Mouse (Mus musculus): Measurements from ENCODE around the gene Alkbh2. TPM values are rescaled to one million over a fixed set of nuclear protein-coding genes. Genes with fewer than 3 reads are reported as not detected.
A peak's percentile ranks its signal among the peaks of the same experiment; 100 is the strongest.

Alkbh2 gene
- total RNA-seq (2017), result 1.6 to 12.8 TPM (median 8.9 TPM) in 3 replicates

GRCm38 (mm10) chr5:114127374-114128349, at the start of gene Alkbh2:
Alkbh2 (minus strand) TSS chr5:114128218.
- 0 out of 2 replicates have a peak, but pooled peaks have one; percentile 38 for ATAC-seq (replicated peaks; ENCODE audit: insufficient number of reproducible peaks, low FRiP score, low TSS enrichment, poor library complexity, severe bottlenecking)

- ATAC-seq (replicated peaks; ENCODE audit: insufficient number of reproducible peaks, low FRiP score, low TSS enrichment, poor library complexity, severe bottlenecking), result no peak
Observed at GRCm38 (mm10) chr5:114176548-114177400, 48.8 kb upstream of the Alkbh2 start.

- peak; percentile 84 for ATAC-seq (replicated peaks; ENCODE audit: insufficient number of reproducible peaks, low FRiP score, low TSS enrichment, poor library complexity, severe bottlenecking)
Observed at GRCm38 (mm10) chr5:114175596-114176171, 47.7 kb upstream of the Alkbh2 start.

GRCm38 (mm10) chr5:114174639-114175038, 46.6 kb upstream of the Alkbh2 start:
- no peak for ATAC-seq (replicated peaks; ENCODE audit: insufficient number of reproducible peaks, low FRiP score, low TSS enrichment, poor library complexity, severe bottlenecking)

GRCm38 (mm10) chr5:114173877-114174581, 46.0 kb upstream of the Alkbh2 start:
- no peak for ATAC-seq (replicated peaks; ENCODE audit: insufficient number of reproducible peaks, low FRiP score, low TSS enrichment, poor library complexity, severe bottlenecking)

GRCm38 (mm10) chr5:114173458-114173857, 45.4 kb upstream of the Alkbh2 start:
- ATAC-seq (replicated peaks; ENCODE audit: insufficient number of reproducible peaks, low FRiP score, low TSS enrichment, poor library complexity, severe bottlenecking), result no peak

- no peak for ATAC-seq (replicated peaks; ENCODE audit: insufficient number of reproducible peaks, low FRiP score, low TSS enrichment, poor library complexity, severe bottlenecking)
Observed at GRCm38 (mm10) chr5:114172936-114173335, 44.9 kb upstream of the Alkbh2 start.

- no peak for ATAC-seq (replicated peaks; ENCODE audit: insufficient number of reproducible peaks, low FRiP score, low TSS enrichment, poor library complexity, severe bottlenecking)
Observed at GRCm38 (mm10) chr5:114170345-114170744, 42.3 kb upstream of the Alkbh2 start.

GRCm38 (mm10) chr5:114163117-114163696, 35.2 kb upstream of the Alkbh2 start:
- ATAC-seq (replicated peaks; ENCODE audit: insufficient number of reproducible peaks, low FRiP score, low TSS enrichment, poor library complexity, severe bottlenecking), result no peak

- ATAC-seq (replicated peaks; ENCODE audit: insufficient number of reproducible peaks, low FRiP score, low TSS enrichment, poor library complexity, severe bottlenecking), result no peak
Observed at GRCm38 (mm10) chr5:114162106-114162815, 34.2 kb upstream of the Alkbh2 start.

- ATAC-seq (replicated peaks; ENCODE audit: insufficient number of reproducible peaks, low FRiP score, low TSS enrichment, poor library complexity, severe bottlenecking), result no peak
Observed at GRCm38 (mm10) chr5:114161424-114161823, 33.4 kb upstream of the Alkbh2 start.

GRCm38 (mm10) chr5:114157236-114157635, 29.2 kb upstream of the Alkbh2 start:
- ATAC-seq (replicated peaks; ENCODE audit: insufficient number of reproducible peaks, low FRiP score, low TSS enrichment, poor library complexity, severe bottlenecking), result no peak

- no peak for ATAC-seq (replicated peaks; ENCODE audit: insufficient number of reproducible peaks, low FRiP score, low TSS enrichment, poor library complexity, severe bottlenecking)
Observed at GRCm38 (mm10) chr5:114155168-114155933, 27.3 kb upstream of the Alkbh2 start.

GRCm38 (mm10) chr5:114154765-114155164, 26.7 kb upstream of the Alkbh2 start:
- no peak for ATAC-seq (replicated peaks; ENCODE audit: insufficient number of reproducible peaks, low FRiP score, low TSS enrichment, poor library complexity, severe bottlenecking)

GRCm38 (mm10) chr5:114153490-114153889, 25.5 kb upstream of the Alkbh2 start:
- ATAC-seq (replicated peaks; ENCODE audit: insufficient number of reproducible peaks, low FRiP score, low TSS enrichment, poor library complexity, severe bottlenecking), result no peak

GRCm38 (mm10) chr5:114152359-114153092, 24.5 kb upstream of the Alkbh2 start:
- ATAC-seq (replicated peaks; ENCODE audit: insufficient number of reproducible peaks, low FRiP score, low TSS enrichment, poor library complexity, severe bottlenecking), result no peak
